Mouse (Mus musculus) T-cell, adult 66 days (primary cell): ENCODE measurements around the gene 2310050C09Rik. TPM values are rescaled to one million over a fixed set of nuclear protein-coding genes. Genes with fewer than 3 reads are reported as not detected.

Source experiments
- total RNA-seq, 2 experiments: library from RNA; stranded (reverse); gene quantifications; 3 replicates in 1 of 2; 4 replicates in 1 of 2; pipeline ENCODE4 v1.2.4; 2023

The 2310050C09Rik gene
- total RNA-seq = not detected

GRCm38 (mm10) chr3:92870116-92870515 lies at the start of gene 2310050C09Rik:
Gene 2310050C09Rik, minus strand, starts transcription at chr3:92870216.

GRCm38 (mm10) chr3:92851186-92851585 lies 18.8 kb downstream of the 2310050C09Rik start, which contains the start of gene Lce1l:
Gene Lce1l, minus strand, starts transcription at chr3:92851286.

GRCm38 (mm10) chr3:92827108-92827507 lies 42.9 kb downstream of the 2310050C09Rik start, which contains the start of gene Kprp:
Gene Kprp, minus strand, starts transcription at chr3:92827247.

Other genes with a start within 250 kb of the 2310050C09Rik start
- gene Lce6a, start 248.6 kb downstream of the 2310050C09Rik start, total RNA-seq = not detected
- not detected for gene Lce1a1, start 221.9 kb downstream of the 2310050C09Rik start, total RNA-seq
- not detected for gene Lce1b, start 213.3 kb downstream of the 2310050C09Rik start, total RNA-seq
- not detected for gene Lce1a2, start 199.9 kb downstream of the 2310050C09Rik start, total RNA-seq
- gene Lce1c, start 191.0 kb downstream of the 2310050C09Rik start, total RNA-seq = not detected
- not detected for gene Lce1d, start 183.0 kb downstream of the 2310050C09Rik start, total RNA-seq
- gene Lce1e, start 161.1 kb downstream of the 2310050C09Rik start, total RNA-seq = not detected
- gene Lce1f, start 149.9 kb downstream of the 2310050C09Rik start, total RNA-seq = not detected
- gene Gm38119, start 131.1 kb downstream of the 2310050C09Rik start, total RNA-seq = not detected
- not detected for gene Lce1g, start 117.9 kb downstream of the 2310050C09Rik start, total RNA-seq
- not detected for gene Lce1h, start 105.2 kb downstream of the 2310050C09Rik start, total RNA-seq
- not detected for gene Lce1i, start 91.3 kb downstream of the 2310050C09Rik start, total RNA-seq
- gene Lce1j, start 79.7 kb downstream of the 2310050C09Rik start, total RNA-seq = not detected
- gene Lce1k, start 62.3 kb downstream of the 2310050C09Rik start, total RNA-seq = not detected
- gene Kprp, start 43.0 kb downstream of the 2310050C09Rik start, total RNA-seq = not detected
- not detected for gene Lce1l, start 18.9 kb downstream of the 2310050C09Rik start, total RNA-seq
- gene Lce3a, start 56.0 kb upstream of the 2310050C09Rik start, total RNA-seq = not detected
- not detected for gene Lce3b, start 62.8 kb upstream of the 2310050C09Rik start, total RNA-seq
- gene Lce3c, start 74.3 kb upstream of the 2310050C09Rik start, total RNA-seq = not detected
- gene Lce3d, start 87.2 kb upstream of the 2310050C09Rik start, total RNA-seq = not detected
- not detected for gene Lce3e, start 96.8 kb upstream of the 2310050C09Rik start, total RNA-seq
- not detected for gene Lce3f, start 122.0 kb upstream of the 2310050C09Rik start, total RNA-seq
- gene Crct1, start 145.5 kb upstream of the 2310050C09Rik start, total RNA-seq = not detected
- not detected for gene Lce1m, start 148.8 kb upstream of the 2310050C09Rik start, total RNA-seq
- not detected for gene Gm4858, start 198.6 kb upstream of the 2310050C09Rik start, total RNA-seq